8 mouse cellular contexts compared by ENCODE assay signal in the genomic region with DNA sequence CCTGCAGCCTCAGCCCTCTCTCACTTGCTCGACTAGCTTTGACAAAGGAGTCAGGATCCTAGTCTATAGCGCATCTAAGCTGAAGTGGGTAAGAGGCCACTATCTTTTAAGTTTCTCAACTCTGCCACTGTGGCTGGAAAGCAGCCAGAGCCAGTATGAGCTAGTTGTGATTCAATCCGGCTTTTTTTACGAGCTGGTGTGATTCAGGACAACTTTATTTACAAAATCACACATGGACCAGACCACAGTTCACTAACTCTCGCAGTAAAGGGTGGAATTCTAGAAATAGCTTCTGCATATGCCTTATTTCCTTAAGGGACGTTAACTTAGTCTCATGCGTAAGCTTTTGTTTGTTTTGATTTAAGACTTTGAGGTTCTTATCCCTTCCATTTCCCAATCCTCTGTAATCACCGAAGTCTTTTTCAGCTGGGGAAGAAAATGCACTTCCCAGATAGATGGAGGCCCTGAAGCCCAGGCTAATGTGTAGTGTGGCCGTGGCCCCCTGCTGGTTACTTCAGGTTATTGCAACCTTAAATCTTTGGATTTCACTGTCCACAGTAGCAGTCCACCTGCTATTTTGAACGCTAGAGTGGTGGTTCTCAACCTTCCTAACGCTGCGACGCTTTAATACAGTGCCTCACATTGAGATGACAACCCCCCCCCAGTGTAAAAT. TPM values are rescaled to one million over a fixed set of nuclear protein-coding genes. Genes with fewer than 3 reads are reported as not detected.
DNase-seq lines count a peak whose midpoint lies in the region; ATAC-seq lines count a peak whose summit lies in the region.

No protein-coding gene starts in this region.

- H3K9ac ChIP-seq in hindbrain, embryonic 14.5 days, result no peak overlapping the region

- peaks cover 32% of the 10 kb centered on the region for H3K36me3 ChIP-seq in forebrain, embryonic 10.5 days (replicated peaks)
- H3K36me3 ChIP-seq in hindbrain, embryonic 14.5 days (replicated peaks; ENCODE audit: control insufficient read depth, insufficient read depth), result no peaks in the 10 kb centered on the region
- H3K36me3 ChIP-seq in midbrain, embryonic 10.5 days, result peaks cover 28% of the 10 kb centered on the region

- no peaks in the 10 kb centered on the region for H3K9me3 ChIP-seq in forebrain, embryonic 10.5 days
- no peaks in the 10 kb centered on the region for H3K9me3 ChIP-seq in hindbrain, embryonic 14.5 days (ENCODE audit: control insufficient read depth, low read length)
- H3K9me3 ChIP-seq in midbrain, embryonic 10.5 days (replicated peaks), result no peaks in the 10 kb centered on the region

- ATAC-seq in hindbrain, embryonic 14.5 days (ENCODE audit: low FRiP score), result peak; percentile 68; the same call in 1 of the 2 replicates

- no peak overlapping the region for H3K27ac ChIP-seq in forebrain, embryonic 10.5 days
- H3K27ac ChIP-seq in hindbrain, embryonic 14.5 days, result no peak overlapping the region
- H3K27ac ChIP-seq in midbrain, embryonic 10.5 days (replicated peaks), result no peak overlapping the region

- H3K4me1 ChIP-seq in forebrain, embryonic 10.5 days, result peaks cover 10% of the 10 kb centered on the region
- no peaks in the 10 kb centered on the region for H3K4me1 ChIP-seq in hindbrain, embryonic 14.5 days (replicated peaks; ENCODE audit: control insufficient read depth, insufficient read depth, low read length)
- peaks cover 18% of the 10 kb centered on the region for H3K4me1 ChIP-seq in midbrain, embryonic 10.5 days

- H3K4me2 ChIP-seq in hindbrain, embryonic 14.5 days (replicated peaks), result no peak overlapping the region

- DNase-seq in heart, adult 18-20 months, result peak; percentile 41 to 64
- DNase-seq in heart, postnatal 25 days (ENCODE audit: low spot score), result no peak
- DNase-seq in brain, adult 2 months (ENCODE audit: low read depth, low spot score), result peak; percentile 83
- DNase-seq in forebrain, embryonic 10.5 days (ENCODE audit: extremely low spot score, low spot score), result peak; percentile 55
- peak; percentile 79 for DNase-seq in hindbrain, embryonic 14.5 days (ENCODE audit: low spot score)
- DNase-seq in left cerebral cortex, postnatal 10 days (ENCODE audit: extremely low spot score in 1 of 2, low spot score in 2 of 2), result peak; percentile 53 to 63
- DNase-seq in midbrain, embryonic 10.5 days (ENCODE audit: low spot score), result peak; percentile 50
- DNase-seq in skeletal muscle tissue, adult 2 months (ENCODE audit: low read depth, low spot score), result peak; percentile 33

- intact Hi-C loops in heart, postnatal 25 days (cut with DNase I), result loop anchor here (2.0 to 10.0 kb wide), 4 partner anchors 112 to 670 kb away; partner anchors contain the start of gene Egr2
- intact Hi-C loops in left cerebral cortex, postnatal 10 days (cut with DNase I), result loop anchor here (5.0 to 10.0 kb wide), 3 partner anchors 92 to 440 kb away; partner anchors contain the start of gene Ado

- no peak overlapping the region for H3K4me3 ChIP-seq in forebrain, embryonic 10.5 days
- no peak overlapping the region for H3K4me3 ChIP-seq in hindbrain, embryonic 14.5 days (replicated peaks; ENCODE audit: low read length)
- no peak overlapping the region for H3K4me3 ChIP-seq in midbrain, embryonic 10.5 days

- WGBS in forebrain, embryonic 10.5 days, result 56% methylated on average over 13 of the region's 13 CpGs
- WGBS in hindbrain, embryonic 14.5 days, result 55% methylated on average over 13 of the region's 13 CpGs
- 55% methylated on average over 13 of the region's 13 CpGs for WGBS in midbrain, embryonic 10.5 days

- no peaks in the 10 kb centered on the region for H3K27me3 ChIP-seq in forebrain, embryonic 10.5 days (ENCODE audit: poor library complexity, severe bottlenecking)
- no peaks in the 10 kb centered on the region for H3K27me3 ChIP-seq in hindbrain, embryonic 14.5 days (ENCODE audit: control insufficient read depth, insufficient read depth, low read length)
- no peaks in the 10 kb centered on the region for H3K27me3 ChIP-seq in midbrain, embryonic 10.5 days (ENCODE audit: low read depth, poor library complexity, severe bottlenecking)

RNA-seq across cellular contexts. Expression of gene Rtkn2, which starts 5.0 kb away (rescaled TPM):
- under 1 TPM; 0.22 to 0.41 TPM for total RNA-seq in heart, adult 18-20 months (2021)
- under 1 TPM; 0.13 to 0.36 TPM for total RNA-seq in heart, postnatal 25 days (2021)
- polyA plus RNA-seq in forebrain, embryonic 10.5 days (2016; fragmentation: Nextera tagmentation; extraction: Ambion mirVana), result 20.9 and 22.4 TPM in 2 replicates
- polyA plus RNA-seq in hindbrain, embryonic 14.5 days (2014; fragmentation: Nextera tagmentation; extraction: Ambion mirVana), result 3.4 and 5.1 TPM in 2 replicates
- total RNA-seq in left cerebral cortex, postnatal 10 days (2021), result 1 to 10 TPM; 5.4 to 5.7 TPM
- polyA plus RNA-seq in midbrain, embryonic 10.5 days (2016; fragmentation: Nextera tagmentation; extraction: Ambion mirVana), result 21.5 and 21.6 TPM in 2 replicates

Comparison
In these comparisons a context has a peak if more than half of its experiments do, and no peak if none do; other contexts are left out.
1. RNA of gene Rtkn2, which starts 5.0 kb away (total RNA-seq): 5.4 to 5.7 TPM in left cerebral cortex, postnatal 10 days; 0.22 to 0.41 TPM in heart, adult 18-20 months and 0.13 to 0.36 TPM in heart, postnatal 25 days; every median in the first group is over 4 times any median in the second.